Mouse (Mus musculus): ENCODE measurements around the gene Tmem108.
"Not testable (repeated sequence)": the region's sequence is repeated elsewhere in the genome, so short reads cannot be mapped to it uniquely, and the experiment has no call there.

The Tmem108 gene

DNA sequence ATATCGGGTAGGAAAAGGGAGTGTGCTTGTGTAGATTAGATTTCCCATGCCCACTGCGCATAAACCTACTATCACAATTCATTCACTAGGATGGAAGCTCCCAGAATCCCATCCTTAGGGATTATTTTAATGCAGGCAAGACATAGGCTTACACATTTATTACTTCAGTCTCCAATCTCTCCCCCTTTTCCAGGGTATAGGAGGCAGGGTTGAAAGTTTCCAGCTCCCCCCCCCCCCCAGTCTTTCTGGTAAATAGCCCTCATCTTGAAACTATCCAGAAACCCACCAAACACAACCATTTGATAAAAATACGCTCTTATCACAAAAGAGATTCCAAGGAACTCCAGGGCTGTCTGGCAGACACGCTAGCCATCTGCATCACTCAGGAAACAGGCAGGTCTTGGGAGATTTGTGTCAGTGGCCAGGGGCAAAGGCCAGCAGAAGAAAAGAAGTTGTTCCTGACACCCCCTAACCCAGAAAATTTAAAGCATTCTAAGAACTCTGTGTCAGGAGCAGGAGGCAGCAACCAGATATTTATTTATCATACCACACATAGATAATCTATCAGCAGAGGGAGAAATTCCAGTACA, 79.8 kb downstream of the Tmem108 start:
- no peak for DNase-seq (ENCODE audit: low read depth, low spot score)

DNA sequence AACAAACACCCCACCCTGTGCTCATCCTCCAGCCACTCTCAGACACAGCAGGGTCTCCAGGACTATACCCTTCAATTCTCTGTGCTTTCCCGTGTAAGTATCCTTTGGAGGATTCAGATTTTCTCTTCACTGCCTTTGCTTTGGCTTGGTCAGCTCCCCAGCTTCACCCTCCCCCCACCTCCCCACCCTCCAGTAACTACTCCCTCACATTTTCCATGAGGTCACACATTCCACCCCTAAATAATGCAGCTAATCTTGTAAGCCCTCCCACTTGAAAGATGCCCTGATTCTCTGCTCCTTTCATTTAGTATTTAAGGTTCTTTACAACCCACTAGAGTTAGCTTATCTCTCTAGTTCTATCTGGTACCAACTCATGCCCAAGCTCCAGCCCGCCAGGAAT, 82.4 kb downstream of the Tmem108 start:
- no peak for DNase-seq (ENCODE audit: low read depth, low spot score)

DNA sequence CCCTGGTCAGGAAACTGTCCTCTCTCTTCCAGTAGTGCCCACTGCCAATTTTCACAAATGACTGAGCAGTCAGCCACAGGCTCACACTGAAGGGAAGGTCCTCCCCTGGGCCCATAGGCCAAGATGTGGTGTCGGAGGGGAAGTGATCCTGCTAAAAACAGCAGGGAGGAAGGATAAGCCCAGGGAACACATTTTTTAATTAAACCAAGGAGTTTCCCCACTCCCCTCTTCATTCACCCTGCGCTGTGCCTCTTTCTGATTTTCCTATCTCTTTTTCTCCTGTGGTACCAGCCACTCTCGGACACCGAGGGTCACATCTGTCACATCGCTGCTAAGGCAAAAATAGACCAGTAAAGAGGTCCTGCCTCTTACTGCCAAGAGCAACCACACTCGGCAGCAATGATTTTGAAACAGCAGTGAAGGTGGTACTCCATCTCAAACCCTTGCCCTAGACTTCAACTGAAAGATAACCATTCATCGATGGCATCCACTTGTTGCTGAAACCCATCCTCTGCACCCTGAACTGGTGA, 83.0 kb downstream of the Tmem108 start:
- no peak for DNase-seq (ENCODE audit: low read depth, low spot score)

DNA sequence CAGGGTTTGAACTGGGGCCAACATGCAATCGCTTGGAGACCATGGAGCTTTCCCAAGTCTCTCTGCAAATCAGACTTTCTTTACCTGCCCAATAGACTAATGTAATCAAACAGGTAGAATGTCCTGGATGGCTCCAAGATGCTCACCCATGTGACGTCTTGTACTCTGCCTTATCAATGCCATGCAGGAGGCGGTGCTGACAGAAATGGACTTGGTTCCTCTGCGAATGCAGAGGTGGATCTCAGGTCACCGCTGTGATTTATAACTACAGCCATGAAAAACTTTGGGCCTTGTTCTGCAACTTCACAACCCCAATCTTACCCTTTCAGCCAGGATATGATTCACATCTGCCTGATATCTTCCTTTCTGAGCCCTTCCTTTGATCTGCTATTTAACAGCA, 83.8 kb downstream of the Tmem108 start:
- DNase-seq (ENCODE audit: low read depth, low spot score): no peak

DNA sequence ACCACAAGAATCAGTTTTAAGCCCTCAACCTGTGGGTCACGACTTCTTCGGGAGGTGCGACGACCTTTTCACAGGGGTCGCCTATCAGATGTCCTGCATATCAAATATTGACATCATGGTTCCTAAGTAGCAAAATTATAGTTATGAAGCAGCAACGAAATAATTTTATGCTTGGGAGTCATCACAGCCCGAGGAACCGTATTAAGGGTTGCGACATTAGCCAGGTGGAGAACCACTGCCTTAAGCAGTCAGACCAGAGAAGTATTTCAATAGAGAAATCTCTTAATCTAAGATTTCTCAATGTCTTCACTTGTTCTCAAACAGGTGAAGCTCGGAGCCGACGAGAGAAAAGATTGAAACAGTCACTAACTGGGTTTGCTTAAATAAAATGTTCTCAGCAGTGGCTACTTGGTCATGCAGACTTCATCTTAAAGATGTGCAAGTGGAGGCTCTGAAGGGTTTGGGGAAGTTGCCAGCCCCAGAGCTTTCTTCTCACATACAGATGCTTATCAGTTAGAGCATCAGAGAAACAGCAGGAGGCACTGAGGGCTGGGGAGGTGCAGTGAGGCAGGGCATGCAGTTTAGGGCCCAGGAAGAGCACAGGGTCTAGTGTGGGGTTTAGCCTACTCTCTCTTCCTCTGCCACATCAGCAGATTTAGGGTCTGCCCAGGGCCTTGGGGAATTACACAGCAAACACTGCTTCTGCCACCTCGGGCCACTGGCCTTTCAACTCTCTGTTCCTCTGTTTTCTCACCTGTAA, 85.7 kb downstream of the Tmem108 start:
- DNase-seq (ENCODE audit: low read depth, low spot score): no peak

DNA sequence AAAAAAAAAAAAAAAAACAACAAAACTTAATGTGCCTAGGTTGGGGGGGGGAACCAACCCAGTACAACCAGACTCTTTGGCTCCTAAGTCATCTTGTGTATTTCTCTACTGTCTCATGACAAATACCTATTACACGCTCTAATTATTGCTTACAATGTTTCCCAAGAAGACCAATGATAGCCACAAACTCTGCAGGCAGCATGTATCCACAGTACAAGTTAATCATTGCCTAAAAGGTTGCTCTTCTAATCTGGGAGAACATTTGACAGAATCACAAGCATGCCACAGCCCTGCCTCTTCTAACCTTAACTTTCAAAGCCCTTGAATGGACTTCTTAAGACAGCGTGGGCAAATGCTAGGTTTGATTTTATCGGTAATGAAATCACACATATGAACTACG, 88.8 kb downstream of the Tmem108 start:
- no peak for DNase-seq (ENCODE audit: low read depth, low spot score)

DNA sequence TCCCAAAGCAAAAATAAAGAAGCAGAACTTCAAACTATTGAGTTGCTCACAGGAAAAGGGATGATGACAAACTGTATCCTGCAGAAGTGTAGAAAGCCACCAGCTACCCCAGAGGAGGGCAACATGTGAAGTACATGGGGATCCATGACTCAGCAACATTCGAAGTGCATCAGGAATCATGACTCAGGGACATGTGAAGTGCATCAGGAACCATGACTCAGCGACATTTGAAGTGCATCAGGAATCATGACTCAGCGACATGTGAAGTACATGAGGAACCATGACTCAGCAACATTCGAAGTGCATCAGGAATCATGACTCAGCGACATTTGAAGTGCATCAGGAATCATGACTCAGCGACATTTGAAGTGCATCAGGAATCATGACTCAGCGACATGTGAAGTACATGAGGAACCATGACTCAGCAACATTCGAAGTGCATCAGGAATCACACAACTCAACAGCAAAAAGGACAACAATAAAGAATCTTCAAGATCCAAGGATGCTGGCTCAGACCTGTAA, 91.0 kb downstream of the Tmem108 start:
- not testable (repeated sequence) for DNase-seq (ENCODE audit: low read depth, low spot score)

DNA sequence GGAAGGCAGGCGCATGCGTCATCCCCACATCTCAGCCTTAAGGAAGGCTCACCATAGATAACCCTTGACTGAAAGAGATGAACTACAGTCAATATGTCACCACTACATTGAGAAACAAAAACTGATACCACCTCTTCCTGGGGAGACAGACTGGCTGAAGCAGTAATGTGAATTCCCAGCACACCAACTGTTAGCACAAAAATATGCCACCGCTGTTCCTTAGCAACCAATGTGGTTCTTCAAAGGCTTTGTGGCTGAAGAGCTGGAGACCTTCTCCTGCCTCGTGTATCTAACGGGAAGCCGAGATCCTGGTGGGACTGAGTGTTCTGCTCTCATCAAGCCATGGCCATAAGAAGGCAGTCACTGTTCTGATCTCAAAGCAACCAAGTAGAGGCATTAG, 92.8 kb downstream of the Tmem108 start:
- no peak for DNase-seq (ENCODE audit: low read depth, low spot score)

DNA sequence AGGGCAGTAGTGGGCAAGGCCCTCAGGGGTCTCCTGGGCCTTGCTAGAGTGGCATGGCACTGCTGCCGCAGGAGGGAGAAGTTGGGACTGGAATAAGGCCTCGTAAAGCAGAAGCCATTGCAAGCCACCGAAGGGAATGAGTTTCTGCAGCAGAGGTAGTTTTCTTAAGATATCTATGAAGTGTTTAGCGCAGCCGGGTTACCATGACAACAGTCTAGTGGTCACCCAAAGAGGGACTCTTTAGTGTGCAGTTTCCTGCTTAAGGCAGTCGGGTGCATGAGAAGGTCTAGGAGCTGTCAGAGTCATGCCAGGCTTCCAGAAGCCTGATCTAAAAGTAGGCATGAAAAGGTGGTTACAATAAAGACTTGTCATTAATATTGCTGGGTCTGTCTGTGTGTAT, 95.8 kb downstream of the Tmem108 start:
- no peak for DNase-seq (ENCODE audit: low read depth, low spot score)

DNA sequence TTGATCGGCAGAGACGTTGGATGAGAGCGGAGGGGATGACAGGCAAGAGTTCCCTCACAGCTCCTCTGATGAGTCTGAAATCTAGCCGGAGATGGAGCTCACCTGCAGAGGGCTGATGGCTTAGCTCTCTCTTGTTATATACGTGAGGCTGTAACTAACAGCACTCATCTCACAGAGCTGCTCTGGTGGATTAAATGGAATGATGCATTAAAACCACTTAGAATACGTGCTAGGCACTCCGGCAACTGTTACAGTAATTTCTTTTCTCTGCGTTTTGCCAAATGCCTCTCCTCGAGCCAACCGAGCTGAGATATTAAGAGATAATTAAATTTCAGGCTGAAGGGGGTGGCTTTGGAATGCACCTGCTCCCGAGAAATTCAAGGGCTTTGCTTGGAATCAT, 97.5 kb downstream of the Tmem108 start:
- DNase-seq (ENCODE audit: low read depth, low spot score): no peak

DNA sequence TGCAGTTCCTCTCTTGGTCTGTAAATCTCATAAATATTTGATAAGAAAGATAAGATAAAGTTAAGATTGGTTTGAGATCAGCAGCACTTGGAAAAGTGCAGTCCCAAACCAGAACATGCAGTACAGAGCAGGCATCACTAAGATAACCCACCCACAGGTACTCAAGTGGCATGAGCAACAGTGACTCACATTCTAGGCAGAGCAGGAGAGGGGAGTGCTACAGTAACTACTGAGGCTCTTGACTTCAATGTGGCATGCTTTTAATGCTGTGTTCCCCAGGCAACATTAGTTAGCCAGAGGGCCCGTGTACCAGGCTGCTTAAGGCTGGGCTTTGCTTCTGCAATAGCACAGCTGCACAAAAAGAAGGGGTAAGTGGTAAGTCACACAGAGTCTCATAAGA, 99.8 kb downstream of the Tmem108 start:
- no peak for DNase-seq (ENCODE audit: low read depth, low spot score)

DNA sequence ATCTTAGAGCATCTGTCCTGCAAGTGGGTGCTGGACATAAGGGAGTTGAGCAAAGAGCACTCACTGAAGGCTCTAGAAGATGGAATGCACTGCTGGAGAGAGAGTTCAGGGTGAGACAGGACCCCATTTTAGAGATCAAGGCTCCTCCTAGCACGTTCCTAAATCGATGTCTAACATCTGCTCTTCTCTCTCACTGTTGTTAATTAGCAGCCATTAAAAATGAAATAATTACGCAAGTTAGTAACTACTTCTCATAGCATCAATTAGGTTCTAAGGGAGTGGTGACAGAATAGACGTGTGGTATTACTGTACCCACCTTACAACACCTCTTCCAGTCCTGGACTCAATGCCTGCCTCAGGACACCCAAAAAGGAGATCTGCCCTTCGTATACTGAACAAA, 103.7 kb downstream of the Tmem108 start:
- DNase-seq (ENCODE audit: low read depth, low spot score): no peak

DNA sequence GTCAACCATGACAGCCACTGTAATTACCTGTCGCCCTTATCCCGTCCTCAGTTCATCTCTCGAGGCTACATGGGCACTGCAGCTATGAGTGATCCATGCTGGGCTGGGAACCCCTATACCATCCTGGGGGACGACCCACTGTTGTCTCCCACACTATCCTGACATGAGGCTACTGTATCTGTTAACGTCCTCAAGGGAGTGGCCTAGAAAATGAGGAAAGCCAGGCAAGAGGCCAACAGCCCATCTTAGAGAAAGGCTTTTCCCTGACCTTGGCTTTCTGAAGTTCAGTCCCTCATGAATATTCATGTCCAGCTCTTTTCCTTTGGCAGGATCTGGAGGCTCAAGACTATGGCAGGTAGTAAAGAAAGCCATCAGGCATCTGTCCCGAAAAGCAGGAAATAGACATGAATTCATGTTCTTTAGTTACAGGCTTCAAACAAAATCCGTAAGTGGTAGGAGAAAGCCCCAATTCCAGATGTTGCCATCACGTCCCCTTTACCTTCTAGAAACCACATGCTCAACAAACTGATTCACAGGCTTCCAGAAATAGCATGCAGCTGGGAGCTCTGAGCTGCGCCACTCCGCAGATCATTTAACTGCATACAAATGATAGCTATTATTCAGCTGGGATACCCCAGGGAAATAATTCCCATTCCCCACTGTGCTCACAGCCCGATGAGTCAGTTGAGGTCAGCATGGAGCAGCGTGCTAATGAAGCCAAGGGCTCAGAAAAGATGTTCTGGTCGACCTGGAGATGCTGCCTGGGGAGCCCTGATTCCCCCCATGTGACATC, 104.3 kb downstream of the Tmem108 start:
- DNase-seq (ENCODE audit: low read depth, low spot score): peak; percentile 1

DNA sequence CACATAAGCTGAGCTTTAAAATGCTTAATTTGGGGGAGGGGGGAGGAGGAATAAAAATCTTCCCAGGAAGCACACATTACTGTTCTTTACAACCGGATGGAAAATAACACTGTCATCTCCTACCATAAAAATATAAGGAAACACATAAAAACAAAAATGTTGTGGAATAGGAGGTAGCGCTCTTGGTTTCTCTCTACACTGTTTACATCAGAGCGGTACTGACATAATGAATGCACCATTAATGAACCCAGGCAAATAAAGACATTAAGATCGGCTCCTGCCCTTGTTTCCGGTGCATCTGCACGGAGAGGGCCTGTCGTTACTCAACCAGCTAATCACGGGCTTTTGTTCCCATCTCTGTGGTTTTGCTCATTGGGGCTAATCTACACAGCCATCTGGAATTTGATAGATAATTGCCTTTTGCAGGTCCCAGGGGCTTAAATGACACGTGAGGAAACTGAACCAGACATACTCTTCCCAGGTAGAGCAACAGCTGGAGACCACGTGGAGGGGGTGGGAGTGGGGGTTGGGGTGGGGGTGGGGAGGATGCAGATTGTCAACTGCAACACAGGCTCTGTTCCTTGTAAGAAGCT, 107.5 kb downstream of the Tmem108 start:
- no peak for DNase-seq (ENCODE audit: low read depth, low spot score)

DNA sequence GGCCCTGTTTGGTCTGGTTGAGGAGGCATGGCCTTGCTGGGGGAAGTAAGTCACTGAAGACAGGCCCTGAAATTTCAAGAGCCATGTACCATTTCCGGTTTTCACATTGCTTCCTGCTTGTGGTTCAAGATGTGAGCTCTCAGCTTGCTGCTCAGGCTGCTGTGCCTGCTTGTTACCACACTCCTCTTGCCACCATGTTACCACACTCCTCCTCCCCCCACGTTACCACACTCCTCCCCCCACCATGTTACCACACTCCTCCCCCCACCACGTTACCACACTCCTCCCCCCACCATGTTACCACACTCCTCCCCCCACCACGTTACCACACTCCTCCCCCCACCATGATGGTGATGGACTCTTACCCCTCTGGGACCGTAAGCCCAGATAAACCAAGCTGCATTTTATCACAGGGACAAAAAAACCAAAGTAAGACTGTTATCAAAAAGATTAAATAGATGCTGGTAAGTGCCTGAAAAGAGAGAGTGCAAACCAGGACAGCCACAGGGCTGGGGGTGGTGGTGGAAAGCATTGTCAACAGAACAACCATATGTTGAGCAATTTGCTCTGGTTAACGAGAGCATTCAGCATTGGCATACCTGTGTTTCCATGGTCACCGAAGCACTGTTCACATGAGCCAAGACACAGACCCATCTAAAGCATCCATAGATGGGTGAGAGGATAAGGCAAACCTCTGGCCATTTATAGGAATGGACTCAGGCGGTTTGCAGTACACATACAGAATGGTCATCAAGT, 109.3 kb downstream of the Tmem108 start:
- DNase-seq (ENCODE audit: low read depth, low spot score): no peak

DNA sequence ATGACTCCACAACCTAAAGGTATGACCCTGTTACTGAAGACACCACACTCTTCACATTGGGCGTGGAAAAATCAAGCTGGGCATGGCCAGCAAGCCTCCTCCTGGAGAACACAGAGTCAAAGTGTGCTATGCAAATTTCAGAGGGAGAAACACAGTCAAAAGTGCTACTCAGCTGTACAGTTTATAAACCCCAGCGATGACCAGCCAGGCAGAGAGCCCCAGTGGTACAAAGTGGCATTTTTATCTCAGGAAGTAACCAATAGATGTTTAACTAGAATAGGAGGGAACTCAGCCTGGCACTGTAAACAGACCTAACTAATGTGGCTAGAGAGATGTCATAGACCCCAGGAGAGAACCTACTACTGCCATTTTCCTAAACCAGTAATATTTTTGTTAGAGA, 115.0 kb downstream of the Tmem108 start:
- DNase-seq (ENCODE audit: low read depth, low spot score): no peak

DNA sequence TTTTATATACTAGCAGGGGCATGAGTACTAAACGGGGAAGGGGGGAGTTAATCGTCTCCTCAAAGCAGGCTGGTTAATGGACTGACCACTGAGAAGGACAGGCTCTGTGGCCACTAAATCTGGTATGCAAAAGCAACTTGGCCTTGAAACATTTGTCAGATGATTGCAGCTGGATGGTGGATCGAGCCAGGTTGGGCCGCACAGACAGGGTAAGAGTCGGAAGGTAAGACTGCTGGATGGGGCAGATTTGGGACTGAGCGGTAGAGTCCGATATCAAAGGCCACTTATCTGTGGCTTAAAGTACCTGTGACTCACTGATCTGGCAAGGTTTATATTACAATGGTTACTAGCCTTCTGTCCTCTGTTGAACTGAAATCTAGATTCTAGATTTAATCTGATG, 115.9 kb downstream of the Tmem108 start:
- no peak for DNase-seq (ENCODE audit: low read depth, low spot score)

DNA sequence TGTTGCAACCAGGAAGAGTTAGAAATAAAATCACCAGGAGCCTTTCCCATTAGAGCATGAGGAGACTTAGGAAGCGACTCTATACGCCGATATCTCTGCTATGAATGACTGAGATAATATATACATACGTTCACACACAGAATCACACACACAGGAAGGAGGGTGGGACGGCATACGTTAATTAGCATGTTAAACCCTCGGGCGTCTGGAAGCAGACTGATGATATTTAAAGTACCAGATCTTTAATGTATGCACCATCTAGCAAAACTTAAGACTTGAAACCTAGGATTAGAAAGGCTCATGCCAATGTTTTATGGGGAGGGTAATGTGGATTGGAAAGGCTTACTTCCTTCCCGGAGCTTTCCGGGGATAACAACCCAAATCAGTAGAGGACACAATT, 119.3 kb downstream of the Tmem108 start:
- DNase-seq (ENCODE audit: low read depth, low spot score): no peak

DNA sequence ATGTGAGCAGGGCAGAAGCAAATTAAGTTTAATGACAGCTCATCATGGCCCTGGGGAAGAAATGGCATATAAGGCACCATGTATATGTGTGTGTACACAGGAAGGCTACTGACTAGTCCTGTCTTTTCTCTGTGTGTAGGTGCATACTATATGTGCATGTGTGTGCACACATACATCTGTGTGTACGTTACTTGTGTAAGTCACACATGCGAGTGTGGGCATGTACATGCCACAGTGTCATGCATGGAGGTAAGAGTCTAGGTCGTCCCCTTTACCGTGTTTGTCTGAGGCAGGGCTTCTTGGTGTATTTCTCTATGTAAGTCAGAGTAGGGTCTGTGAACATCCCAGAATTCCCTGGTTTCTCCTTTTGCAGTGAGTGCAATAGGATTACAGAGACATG, 120.3 kb downstream of the Tmem108 start:
- no peak for DNase-seq (ENCODE audit: low read depth, low spot score)

DNA sequence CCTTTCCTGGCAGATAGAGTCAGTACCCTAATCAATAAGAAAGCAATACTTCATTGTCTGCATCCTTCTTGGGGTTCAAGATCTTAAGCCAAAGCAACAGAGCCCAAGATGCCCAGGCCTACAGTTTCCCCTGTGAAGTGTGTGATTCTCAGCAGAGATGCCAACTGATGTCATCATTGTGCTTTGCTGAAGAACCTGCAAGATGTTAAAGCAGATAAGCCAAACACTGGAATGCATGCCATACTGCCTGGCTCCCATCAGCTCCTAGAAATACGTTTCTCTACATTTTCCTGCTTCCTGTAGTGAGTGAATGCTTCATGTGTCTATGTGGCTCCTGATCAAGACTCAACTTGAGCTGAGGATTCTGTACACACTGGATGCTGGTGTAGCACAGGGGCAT, 122.2 kb downstream of the Tmem108 start:
- DNase-seq (ENCODE audit: low read depth, low spot score): no peak

DNA sequence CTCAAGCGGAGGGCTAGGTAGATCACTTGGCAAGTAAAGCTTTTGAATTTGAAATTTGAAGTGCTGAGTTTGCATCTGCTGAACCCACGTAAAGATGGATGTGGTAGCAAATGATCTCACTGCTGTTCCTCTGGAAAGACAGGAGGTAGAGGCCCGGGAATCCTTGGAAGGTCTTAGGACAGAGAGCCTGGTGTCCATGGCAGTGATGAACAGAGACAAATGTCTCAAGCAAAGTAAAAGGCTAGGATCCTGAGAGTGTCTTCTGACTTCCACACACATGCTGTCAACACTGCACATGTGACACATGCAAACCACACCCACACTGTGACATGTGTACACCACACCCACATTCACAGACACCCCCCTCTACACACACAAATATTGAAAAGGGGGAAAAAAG, 124.2 kb downstream of the Tmem108 start:
- no peak for DNase-seq (ENCODE audit: low read depth, low spot score)
